Mouse (Mus musculus) heart, postnatal 0 days (tissue): ENCODE results near the gene Mfap2. TPM values are rescaled to one million over a fixed set of nuclear protein-coding genes. Genes with fewer than 3 reads are reported as not detected.

Experiments used
- ATAC-seq: fragments of 200-750 bp; cut with Nextera tagmentation; 2 replicates; pipeline ENCODE4 v1.8.0; 2017; ENCODE audit warnings: low read depth, moderate number of reproducible peaks, moderate library complexity; ENCODE audit not compliant: insufficient read depth
- DNase-seq: peaks from one replicate; pipeline ENCODE4 v3.0.0-alpha.2; 2016; ENCODE audit warnings: low spot score
- H3K27ac ChIP-seq: fragments of 300-500 bp; sonication (generic); 2 replicates; pipeline ENCODE4 v1.5.1; 2014; ENCODE audit warnings: low read depth, mild to moderate bottlenecking
- H3K27me3 ChIP-seq: fragments of 300-500 bp; sonication (generic); 2 replicates; pipeline ENCODE4 v1.6.1; 2014; ENCODE audit warnings: low read length, mixed read lengths; ENCODE audit not compliant: control insufficient read depth, insufficient read depth
- H3K36me3 ChIP-seq: fragments of 300-500 bp; sonication (generic); replicated peaks from 2 replicates; pipeline ENCODE4 v1.6.1; 2014; ENCODE audit warnings: low read length, mixed read lengths; ENCODE audit not compliant: control insufficient read depth, insufficient read depth
- H3K4me1 ChIP-seq: fragments of 300-500 bp; sonication (generic); 2 replicates; pipeline ENCODE4 v1.6.1; 2014; ENCODE audit warnings: antibody characterized with exemption; ENCODE audit not compliant: control insufficient read depth, insufficient read depth
- H3K4me2 ChIP-seq: fragments of 300-500 bp; sonication (generic); 2 replicates; pipeline ENCODE4 v1.6.1; 2014; ENCODE audit warnings: low read depth, mild to moderate bottlenecking, low read length, moderate library complexity
- H3K4me3 ChIP-seq: fragments of 300-500 bp; sonication (generic); 2 replicates; pipeline ENCODE4 v1.5.1; 2014; ENCODE audit warnings: low read depth, low read length
- H3K9ac ChIP-seq: fragments of 300-500 bp; sonication (generic); replicated peaks from 2 replicates; pipeline ENCODE4 v1.6.1; 2014; ENCODE audit warnings: low read depth, low read length, mixed read lengths
- H3K9me3 ChIP-seq: fragments of 300-500 bp; sonication (generic); replicated peaks from 2 replicates; pipeline ENCODE4 v1.6.1; 2016; ENCODE audit warnings: low read length; ENCODE audit not compliant: control insufficient read depth
- CTCF ChIP-seq: IDR thresholded peaks from 2 replicates; pipeline ENCODE4 v1.5.1; 2016; ENCODE audit warnings: antibody characterized with exemption, control low read depth, low read depth
- EP300 ChIP-seq: IDR thresholded peaks from 2 replicates; pipeline ENCODE4 v1.6.1; 2016; ENCODE audit warnings: antibody characterized with exemption, low read depth
- WGBS: fragments of 180-500 bp; shearing (Covaris S2); extraction: QIAGEN DNeasy Blood & Tissue Kit; methylation state at CpG from one replicate; pipeline ENCODE4 v1.1.7; 2014; 5-methylcytosine and 5-hydroxymethylcytosine counted together
- polyA plus RNA-seq: library from polyadenylated mRNA; unstranded; fragments of >200 nt; fragmentation: Nextera tagmentation; extraction: Ambion mirVana; gene quantifications from 2 replicates; pipeline ENCODE4 v1.2.1, GENCODE M21; 2015
- total RNA-seq: library from RNA; depleted of rRNA; stranded (reverse); fragments of >200 nt; gene quantifications from 2 replicates; pipeline ENCODE4 v1.2.3, GENCODE M21; 2014; ENCODE audit warnings: low replicate concordance

Mfap2 gene
- total and polyA plus RNA-seq, 2 experiments from 2014 or later: 45.0 to 114 TPM

GRCm38 (mm10) chr4:141031733-141032132 is 21.5 kb downstream of the Mfap2 start:
- Histone ChIP-seq H3K36me3 (peaks cover 14% of the 10 kb centered on the region; the same call in 1 of the 2 replicates), H3K4me1 (no peaks in the 10 kb centered on the region), H3K27me3 (no peaks in the 10 kb centered on the region), H3K9ac (no peak overlapping the region), H3K9me3 (no peaks in the 10 kb centered on the region), H3K27ac (no peak overlapping the region), H3K4me2 (no peak overlapping the region), H3K4me3 (no peak overlapping the region)
- TF ChIP-seq EP300 (no peak), CTCF (peak; percentile 97)
- DNase-seq (peak; percentile 81), ATAC-seq (peak; percentile 67)
- 9% methylated on average over 6 of the region's 6 CpGs for WGBS

DNA sequence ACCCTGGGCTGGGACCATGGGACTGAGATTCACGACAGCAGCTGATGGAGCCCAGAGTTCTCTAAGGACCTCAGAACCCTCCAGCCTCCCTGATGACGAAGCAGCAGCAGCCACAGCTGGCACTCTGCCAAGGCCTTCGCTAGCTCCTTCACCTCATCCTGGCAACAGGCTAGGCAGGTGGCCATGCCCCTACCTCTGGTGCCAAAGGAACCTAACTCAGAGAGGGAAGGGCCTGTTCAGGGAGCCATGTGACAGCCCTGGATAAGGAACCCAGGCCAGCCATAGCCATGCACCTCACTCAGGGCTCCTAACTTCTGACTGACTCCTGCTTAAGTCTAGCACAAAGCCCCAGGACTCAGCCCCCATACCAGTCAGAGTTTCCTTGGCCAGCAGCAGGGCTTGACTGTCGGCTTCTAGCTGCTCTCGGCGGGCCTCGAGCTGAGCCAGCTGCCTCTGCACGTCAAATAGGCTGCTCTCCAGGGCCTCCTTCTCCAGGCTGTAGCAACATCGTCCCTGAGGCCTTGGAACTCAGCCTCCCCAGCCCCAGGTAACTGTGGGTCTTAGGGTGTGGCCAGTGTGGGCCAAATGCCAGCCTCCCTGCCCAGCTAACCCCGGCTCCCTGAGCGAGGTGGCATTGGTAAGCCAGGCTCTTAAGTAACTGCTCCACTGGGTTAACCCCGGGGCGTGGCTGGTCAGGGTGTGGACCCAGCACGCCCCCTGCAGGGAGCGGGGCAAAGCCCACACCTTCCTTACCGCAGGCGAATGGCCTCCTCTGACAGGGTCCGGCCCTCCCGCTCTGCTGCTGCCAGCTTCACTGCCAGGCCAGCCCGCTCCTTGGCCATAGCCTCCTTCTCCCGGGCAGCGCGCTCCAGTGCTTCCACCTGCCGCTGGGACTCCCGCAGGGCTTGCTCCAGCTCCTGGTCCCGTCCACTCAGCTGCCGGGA is 23.7 kb downstream of the Mfap2 start:
- Histone ChIP-seq H3K9ac (no peak overlapping the region), H3K4me3 (no peak overlapping the region), H3K4me1 (no peaks in the 10 kb centered on the region), H3K36me3 (peaks cover 25% of the 10 kb centered on the region; the same call in 1 of the 2 replicates), H3K27me3 (no peaks in the 10 kb centered on the region), H3K4me2 (no peak overlapping the region), H3K9me3 (no peaks in the 10 kb centered on the region), H3K27ac (no peak overlapping the region)
- WGBS: 73% methylated on average over 27 of the region's 27 CpGs
- no peak for DNase-seq
- ATAC-seq: no peak
- TF ChIP-seq CTCF (no peak), EP300 (no peak)

- no peaks in the 10 kb centered on the region for H3K4me1 ChIP-seq
- WGBS: 45% methylated on average over 12 of the region's 12 CpGs
- no peak overlapping the region for H3K4me2 ChIP-seq
- ATAC-seq: no peak
- no peak overlapping the region for H3K9ac ChIP-seq
- H3K9me3 ChIP-seq: no peaks in the 10 kb centered on the region
- H3K27ac ChIP-seq: no peak overlapping the region
- no peaks in the 10 kb centered on the region for H3K27me3 ChIP-seq
- no peak for DNase-seq
- H3K36me3 ChIP-seq: peaks cover 22% of the 10 kb centered on the region; the same call in 1 of the 2 replicates
- H3K4me3 ChIP-seq: no peak overlapping the region
- no peak for TF ChIP-seq CTCF
- TF ChIP-seq EP300: no peak
Measured at GRCm38 (mm10) chr4:141041117-141041516, 30.9 kb downstream of the Mfap2 start.

DNA sequence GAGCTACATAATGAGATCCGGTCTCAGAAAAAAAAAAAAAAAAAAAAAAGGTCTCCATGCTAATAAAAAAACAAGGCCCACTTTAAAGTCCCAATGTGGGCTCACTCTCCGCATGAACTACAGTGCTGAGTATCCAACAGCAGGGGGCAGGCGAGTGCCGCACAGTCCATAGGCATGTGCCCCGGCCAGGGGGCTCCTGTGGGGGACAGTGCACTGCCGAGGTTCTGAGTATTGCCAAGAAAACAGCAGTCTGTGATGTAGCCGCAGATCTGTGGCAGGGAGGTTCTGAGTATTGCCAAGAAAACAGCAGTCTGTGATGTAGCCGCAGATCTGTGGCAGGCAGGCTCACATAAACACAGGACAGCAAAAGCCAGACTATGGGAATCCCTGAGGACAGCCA is 34.6 kb downstream of the Mfap2 start:
- DNase-seq (peak; percentile 62), ATAC-seq (peak; percentile 71)
- H3K9me3 ChIP-seq: no peaks in the 10 kb centered on the region
- no peak overlapping the region for H3K27ac ChIP-seq
- TF ChIP-seq EP300: no peak
- peak; percentile 78 for TF ChIP-seq CTCF
- no peaks in the 10 kb centered on the region for H3K27me3 ChIP-seq
- no peak overlapping the region for H3K9ac ChIP-seq
- H3K4me1 ChIP-seq: no peaks in the 10 kb centered on the region
- WGBS: 18% methylated on average over 8 of the region's 8 CpGs
- no peak overlapping the region for H3K4me2 ChIP-seq
- H3K4me3 ChIP-seq: no peak overlapping the region
- 0 out of 2 replicates have a peak, but pooled peaks cover 6% of the 10 kb centered on the region for H3K36me3 ChIP-seq

DNA sequence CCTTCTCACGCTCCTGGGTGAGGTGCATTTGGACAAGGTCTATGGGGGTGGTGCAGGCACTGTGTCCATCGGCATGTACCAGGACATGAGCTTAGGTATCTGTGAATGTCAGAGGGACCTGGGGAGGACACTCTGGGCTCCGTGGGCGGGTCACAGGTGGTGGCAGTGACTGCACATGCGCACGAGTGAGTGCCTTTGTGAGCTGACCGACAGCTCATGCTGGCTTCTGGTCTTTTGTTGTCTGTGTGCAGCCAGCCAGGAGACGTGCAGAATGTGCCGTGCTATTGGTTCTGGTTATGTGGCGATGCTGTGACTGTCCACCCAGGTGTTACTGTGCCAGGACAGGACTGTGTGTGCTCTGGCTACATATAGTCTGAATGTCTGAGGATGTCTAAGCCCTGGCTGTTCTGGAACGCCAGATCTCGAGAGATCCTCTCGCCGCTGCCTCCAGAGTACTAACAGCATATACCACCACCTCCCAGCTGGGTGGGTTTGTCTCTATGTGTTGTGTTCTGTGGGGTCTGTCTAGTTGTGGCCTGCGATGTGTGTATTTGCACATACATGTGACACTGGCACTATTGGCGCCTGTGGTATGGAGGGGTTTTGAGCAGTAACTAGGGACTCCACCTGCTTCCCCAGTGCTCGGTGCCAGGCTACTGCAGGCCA is 38.7 kb downstream of the Mfap2 start:
- ATAC-seq (no peak), DNase-seq (no peak)
- Histone ChIP-seq H3K4me3 (no peak overlapping the region), H3K4me1 (no peaks in the 10 kb centered on the region; the same call in 1 of the 2 replicates), H3K4me2 (no peak overlapping the region), H3K36me3 (no peaks in the 10 kb centered on the region), H3K27ac (no peak overlapping the region), H3K9me3 (no peaks in the 10 kb centered on the region), H3K9ac (no peak overlapping the region), H3K27me3 (no peaks in the 10 kb centered on the region)
- TF ChIP-seq CTCF (no peak), EP300 (no peak)
- WGBS: 86% methylated on average over 17 of the region's 17 CpGs
